Mouse (Mus musculus): ENCODE data around the gene Il16. TPM values are rescaled to one million over a fixed set of nuclear protein-coding genes. Genes with fewer than 3 reads are reported as not detected.

Gene Il16
- total RNA-seq (2022): 1 to 10 TPM; 2.3 to 4.0 (median 2.8) TPM

DNA sequence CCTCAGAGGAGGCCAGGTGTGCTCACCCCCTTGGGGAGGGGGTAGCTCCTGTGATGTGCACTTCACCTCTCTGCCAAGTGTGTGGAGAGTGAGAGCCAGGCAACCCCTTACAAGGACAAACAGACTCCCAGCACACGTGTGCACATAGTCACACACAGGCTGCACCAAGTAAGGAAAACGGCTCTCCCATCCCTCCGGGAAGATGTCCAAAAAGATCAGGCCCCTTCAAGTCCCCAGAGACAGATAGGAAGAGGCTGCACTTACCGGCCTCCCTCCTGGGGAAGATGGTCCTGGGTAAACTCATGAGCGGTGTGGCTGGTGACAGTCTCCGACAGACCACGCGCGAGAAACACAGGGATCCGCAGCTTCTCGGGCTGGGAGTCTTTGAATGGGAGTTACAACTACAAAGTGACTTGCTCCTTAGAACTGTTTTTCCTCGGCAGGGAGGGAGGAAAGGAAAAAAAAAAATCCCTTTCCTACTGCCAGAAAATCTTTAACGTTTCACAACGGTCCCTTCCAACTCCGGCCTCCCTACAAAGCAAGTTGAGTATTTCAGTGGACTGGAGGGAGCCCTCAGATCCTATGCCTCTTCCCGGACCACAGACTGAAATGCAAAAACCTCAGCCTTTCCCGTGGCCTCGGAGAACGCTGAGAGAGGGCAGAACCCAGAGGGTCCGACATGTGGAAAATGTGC, at the start of gene Il16:
Gene Il16 (minus strand): TSS at position 314 of the 694 bp plus-strand sequence.
- no peak for DNase-seq (ENCODE audit: low spot score in 2 of 2)

DNA sequence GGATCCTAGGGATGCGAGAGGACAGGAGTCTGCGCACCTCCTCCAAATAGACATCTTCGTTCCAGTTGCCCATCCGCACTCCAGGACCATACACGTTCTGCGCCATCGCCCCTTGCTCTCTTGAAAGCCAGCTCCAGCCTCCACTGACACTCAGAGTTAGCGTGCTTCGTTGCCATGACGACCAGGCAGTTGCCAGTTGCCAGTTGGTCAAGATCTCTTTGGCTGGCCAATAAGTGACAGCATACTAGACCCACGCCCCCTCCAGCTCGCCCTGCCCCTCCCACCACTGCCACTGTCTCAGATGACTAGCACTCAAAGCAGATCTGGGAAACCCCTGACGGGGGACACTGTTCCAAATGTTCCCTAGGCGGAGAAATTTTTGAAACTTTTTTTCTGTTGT, 49.2 kb upstream of the Il16 start, which contains the start of gene Cfap161:
Gene Cfap161 (minus strand): TSS at position 176 of the 400 bp plus-strand sequence.
- no peak for DNase-seq (ENCODE audit: low spot score in 2 of 2)

DNA sequence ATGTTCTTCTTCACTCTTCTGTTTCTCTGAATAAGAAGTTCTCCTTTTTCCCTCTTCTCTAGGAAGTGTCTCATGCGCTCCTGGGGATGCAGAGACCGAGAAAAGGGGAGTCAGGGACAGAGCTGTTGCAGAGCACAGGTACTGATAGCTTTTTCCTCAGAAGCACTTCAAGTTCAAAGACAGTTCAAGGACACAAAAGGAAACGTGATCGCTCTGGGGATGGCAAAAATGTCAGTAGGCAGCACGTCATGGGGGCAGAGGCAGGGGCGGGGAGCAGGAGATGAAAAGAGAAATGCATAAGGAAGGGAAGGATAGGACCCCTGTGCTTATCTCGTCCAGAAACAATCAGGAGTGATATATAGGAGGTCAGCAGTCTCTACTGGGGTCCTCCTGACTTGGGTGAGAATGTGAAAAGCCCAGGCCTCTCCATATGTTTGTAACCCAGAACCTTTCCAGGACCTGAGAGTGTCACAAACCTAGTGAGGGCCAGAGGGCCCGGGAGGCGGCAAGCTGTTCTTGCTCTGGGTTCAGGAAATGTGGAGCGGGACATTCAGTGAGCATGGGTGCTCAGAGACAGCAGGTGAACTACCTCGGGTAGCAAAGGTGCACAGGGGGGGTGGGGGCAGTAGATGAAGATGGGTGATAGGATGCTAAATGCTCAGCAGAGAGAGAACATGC, 48.6 kb upstream of the Il16 start:
- DNase-seq (ENCODE audit: low spot score in 2 of 2): no peak

DNA sequence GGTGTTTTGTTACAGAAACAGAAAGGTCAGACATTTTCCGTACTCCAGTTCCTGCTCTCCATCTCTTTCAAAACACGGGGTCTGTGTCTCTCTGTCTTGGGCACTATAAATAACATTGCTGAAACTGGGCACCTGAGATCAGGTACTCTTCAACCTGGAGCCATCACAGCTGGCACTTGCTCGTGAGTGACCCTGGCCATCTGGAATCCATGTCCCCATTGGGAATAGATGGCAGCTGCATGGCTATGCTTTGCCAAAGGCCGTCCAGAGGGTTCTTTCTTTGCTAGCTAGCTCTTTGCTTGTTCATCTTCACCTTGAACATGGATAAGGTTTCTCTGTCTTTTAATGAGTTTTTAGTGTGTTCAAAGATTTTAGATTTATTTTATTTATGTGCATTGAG, 35.4 kb upstream of the Il16 start:
- no peak for DNase-seq (ENCODE audit: low spot score in 2 of 2)

DNA sequence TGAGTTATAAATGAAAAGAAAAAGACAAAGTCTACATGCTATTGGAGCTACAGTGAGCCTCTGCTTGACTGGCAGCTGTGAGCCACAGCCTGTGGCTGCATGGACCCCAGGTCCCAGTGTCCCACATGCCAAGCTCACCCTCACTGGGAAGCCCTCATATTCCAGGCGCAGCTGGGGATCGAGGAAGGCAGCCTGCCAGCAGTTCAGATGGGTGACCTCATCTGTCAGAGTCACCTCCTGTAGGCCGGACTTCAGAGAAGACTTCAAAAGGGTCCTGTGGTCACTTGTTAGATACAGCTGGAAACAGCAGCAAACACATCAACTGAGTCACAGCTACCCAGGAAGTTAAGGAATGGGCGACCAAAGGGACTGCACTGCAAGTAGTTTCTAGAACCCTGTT, 34.5 kb upstream of the Il16 start:
- no peak for DNase-seq (ENCODE audit: low spot score in 2 of 2)

DNA sequence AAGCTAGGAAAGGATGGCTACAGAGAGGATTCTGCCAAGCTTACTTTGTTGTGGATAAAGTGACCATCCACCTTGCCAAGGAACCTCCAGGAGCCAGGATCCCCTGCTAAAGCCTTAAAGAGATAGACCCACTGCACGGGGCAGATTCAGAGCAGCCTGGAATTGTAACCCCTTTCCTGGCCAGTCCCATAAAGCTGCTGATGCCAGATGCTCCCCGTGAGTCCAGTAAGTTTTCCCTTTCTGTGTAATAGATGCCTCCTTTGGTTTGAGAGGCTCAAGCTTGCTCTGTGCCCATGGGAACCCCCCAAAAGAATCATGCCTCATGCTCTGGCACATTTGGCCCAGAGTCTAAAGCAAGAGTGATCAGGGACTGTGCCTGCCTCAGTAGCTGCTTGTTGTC, 33.5 kb upstream of the Il16 start:
- DNase-seq (ENCODE audit: low spot score in 2 of 2): no peak

DNA sequence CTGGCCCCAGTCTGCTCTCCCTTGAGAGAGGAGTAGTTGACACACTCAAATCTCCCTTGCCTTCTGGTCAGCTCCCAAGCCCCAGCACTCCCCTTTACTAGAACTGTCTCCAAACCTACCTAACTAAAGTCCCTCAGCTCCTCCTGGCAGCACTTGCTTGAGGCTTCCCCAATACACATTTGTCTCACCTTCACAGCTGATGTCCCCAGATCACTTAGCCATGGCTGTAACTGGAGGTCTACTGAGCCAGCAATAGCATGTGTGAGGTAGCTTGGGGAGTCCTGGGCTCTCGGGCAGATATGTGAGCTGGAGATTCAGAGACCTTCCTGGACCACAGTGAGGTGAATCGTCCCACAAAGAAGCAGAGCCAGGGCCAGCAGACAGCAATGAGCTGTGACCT, 33.0 kb upstream of the Il16 start:
- no peak for DNase-seq (ENCODE audit: low spot score in 2 of 2)

DNA sequence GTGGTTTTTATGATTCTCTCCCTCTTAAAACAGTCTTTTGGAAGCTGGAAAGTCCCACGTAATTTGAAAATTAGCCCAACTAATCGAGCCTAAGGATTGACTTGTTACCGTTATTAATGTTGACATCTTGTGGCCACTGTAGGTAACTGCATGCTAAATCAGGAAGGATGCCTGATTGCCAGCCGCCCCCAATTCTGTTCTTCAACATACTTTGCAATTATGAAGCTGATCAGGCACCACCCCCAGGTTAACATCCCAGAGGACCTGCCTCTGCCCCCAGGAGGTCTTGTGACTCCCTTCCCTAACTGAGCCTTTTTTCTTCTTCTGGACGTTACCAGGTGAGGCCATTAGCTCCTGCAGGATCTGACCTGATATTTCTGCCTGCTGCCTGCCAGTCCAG, 29.2 kb upstream of the Il16 start:
- no peak for DNase-seq (ENCODE audit: low spot score in 2 of 2)

DNA sequence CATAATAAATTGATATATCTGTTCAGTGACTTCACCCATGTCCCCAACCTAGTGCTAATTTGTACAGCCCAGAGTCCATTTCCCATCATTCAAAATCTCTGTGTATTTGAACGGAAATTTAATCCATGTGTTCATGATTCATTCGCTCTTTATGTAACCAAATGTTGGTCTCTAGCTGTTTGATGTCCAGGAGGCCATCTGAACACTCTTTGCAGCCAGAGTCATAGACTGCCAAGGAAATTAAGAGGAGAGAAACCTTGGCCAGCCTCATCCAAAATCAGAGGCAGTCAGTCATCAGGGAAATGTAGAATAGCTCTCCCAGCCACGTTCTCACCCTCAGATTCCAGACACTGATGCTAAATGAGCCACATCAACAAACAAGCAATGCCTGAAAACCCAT, 18.1 kb upstream of the Il16 start:
- no peak for DNase-seq (ENCODE audit: low spot score in 2 of 2)

DNA sequence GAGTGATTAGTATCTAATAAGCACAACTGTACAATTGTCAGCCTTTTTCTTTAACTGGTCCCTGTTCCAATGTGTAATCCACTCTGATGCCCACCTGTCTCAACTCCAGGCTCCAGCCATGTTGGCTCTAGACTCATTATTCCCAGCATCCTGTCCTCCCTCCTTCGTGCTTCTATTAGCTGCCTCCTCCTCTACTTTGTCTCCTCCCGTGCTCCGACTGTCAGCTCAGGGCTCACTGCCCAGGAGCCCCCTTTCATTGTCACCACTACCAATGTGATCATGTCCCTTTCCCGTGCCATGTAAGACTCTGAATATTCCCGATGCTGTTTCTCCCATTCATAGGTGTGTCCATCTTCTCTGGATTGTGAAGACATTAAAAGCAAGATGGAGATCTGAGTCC, 16.8 kb upstream of the Il16 start:
- no peak for DNase-seq (ENCODE audit: low spot score in 2 of 2)

DNA sequence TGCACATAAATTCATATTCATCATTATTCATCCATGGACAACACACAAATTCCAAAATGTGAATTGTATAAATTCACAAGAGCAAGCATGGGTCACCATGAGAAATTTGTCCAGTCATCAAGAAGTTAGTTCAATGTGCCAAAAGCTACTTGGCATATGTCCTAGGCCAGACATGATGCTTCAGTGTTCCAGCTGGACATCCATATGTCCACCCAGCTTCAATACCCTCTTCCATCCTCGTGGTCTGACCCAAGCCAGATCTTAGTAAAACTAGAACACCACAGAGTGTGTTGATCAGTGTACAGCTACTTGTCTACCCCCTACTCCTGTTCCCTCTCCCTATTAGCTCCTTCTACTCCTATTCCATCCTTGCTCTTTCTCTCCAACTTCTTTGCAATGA, 5.5 kb upstream of the Il16 start:
- no peak for DNase-seq (ENCODE audit: low spot score in 2 of 2)

DNA sequence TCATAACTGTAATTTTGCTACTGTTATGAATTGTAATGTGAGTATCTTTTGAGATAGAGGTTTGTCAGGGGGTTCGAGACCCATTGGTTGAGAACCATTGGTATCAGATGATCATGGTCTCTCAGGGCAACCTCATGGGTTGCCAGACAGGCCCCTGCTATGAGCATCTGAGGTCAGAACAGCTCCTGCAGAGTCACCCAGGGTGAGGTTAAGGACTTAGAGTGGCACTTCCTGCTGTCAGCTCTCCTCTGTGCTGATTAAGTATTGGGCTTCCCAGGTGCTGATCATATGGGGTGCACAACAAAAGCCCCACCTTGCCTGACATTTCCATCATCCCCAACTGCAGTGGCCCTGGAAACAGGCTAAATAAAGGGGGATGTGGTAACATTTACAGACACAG, 2.9 kb upstream of the Il16 start:
- DNase-seq (ENCODE audit: low spot score in 2 of 2): no peak

DNA sequence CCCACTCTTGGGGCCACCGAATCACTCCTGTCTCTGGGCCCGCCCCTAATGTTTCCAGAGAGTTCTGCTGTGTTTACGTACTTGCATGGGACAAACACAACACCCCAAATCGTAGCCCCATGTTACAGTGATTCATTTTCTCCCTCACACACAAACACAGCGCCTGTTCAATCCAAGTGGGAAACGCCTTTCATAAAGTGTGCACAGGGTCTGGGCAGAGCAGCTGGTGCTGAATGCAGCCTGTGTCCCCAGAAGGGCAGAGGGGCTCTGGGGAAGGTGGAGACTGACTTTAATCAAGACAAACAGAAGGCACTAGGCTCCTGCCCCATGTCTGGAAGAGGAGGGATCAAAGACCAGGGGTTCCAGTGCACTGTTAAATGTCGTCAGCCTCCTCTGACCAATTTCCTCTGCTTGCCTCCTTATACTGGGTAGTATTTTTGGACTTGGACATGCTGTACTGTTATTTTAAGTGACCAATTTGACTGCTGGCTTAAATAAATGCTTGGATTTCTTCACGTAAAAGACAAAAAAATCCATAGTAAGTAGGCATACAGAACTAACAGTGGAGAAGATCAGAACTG, 671 bp upstream of the Il16 start:
- DNase-seq (ENCODE audit: low spot score in 2 of 2): no peak

DNA sequence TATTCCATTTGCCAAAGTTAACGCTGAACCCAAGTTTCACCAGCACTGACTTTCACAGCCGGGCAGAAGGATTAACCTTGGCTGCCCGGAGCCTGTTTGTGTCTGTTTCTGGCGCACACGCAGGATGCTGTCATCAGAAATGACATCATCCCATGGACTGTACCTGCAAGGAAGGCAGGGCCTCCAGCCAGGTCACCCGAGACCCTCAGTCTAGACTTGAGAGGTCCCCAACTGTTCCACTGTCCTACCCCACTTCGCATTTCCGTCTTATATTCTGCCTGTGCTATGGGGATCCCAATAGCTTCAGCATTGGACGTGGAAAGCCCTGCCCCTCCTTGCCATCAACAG, 487 bp downstream of the Il16 start:
- no peak for DNase-seq (ENCODE audit: low spot score in 2 of 2)

DNA sequence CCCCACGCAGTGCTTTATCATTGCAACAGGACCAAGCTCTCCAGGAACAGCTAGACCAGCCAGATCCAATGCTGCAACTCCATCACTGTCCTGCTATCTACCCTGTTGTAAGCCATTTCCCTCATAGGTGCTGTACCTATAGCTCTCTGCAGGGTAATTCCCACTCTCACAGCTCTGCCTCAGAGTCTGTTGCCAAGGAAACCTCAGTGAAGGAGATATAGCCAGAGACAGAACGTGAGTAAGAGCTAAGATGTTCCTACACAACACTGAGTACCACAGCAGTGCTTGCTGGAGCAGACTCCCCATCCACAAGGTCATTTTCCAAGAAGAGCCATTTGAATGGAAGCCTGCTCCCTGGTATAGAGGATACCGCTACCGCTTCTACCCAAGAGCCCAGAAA, 1.3 kb downstream of the Il16 start:
- no peak for DNase-seq (ENCODE audit: low spot score in 2 of 2)

DNA sequence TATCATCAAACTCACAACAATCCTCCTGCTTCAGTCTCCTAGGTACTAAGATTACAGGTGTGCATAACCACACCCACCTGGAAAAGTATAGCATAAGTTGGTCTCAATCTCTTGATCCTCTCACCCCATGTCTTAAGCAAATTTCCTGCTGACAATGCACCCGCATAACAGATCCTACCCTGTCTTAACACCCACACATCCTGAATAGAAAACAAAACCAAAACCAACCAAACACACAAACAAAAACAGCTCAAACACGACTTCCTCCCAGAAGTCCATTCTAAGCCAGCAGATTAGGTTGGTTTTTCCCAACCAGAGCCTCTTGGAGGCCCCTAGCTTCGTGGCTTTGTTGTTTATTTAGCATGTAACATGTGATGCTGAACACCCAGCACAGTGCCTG, 2.8 kb downstream of the Il16 start:
- DNase-seq (ENCODE audit: low spot score in 2 of 2): no peak

DNA sequence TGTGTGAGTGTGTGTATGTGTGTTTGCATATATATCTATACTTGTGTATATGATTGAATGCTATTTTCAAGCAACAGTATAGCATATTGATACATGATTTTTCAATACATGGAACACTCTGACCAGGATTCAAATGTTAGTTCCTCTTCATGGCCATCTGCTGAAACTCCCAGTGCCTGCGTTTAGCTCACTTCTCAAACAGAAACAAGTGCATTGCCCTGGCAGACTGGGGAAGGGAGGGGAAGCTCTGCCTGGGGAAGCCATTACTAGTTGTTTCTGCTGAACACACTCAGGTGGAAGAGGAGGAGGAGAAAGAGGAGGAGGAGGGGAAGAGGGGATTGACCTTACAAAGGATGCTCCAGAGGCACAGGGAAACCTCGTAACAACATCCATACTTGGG, 3.5 kb downstream of the Il16 start:
- DNase-seq (ENCODE audit: low spot score in 2 of 2): no peak

DNA sequence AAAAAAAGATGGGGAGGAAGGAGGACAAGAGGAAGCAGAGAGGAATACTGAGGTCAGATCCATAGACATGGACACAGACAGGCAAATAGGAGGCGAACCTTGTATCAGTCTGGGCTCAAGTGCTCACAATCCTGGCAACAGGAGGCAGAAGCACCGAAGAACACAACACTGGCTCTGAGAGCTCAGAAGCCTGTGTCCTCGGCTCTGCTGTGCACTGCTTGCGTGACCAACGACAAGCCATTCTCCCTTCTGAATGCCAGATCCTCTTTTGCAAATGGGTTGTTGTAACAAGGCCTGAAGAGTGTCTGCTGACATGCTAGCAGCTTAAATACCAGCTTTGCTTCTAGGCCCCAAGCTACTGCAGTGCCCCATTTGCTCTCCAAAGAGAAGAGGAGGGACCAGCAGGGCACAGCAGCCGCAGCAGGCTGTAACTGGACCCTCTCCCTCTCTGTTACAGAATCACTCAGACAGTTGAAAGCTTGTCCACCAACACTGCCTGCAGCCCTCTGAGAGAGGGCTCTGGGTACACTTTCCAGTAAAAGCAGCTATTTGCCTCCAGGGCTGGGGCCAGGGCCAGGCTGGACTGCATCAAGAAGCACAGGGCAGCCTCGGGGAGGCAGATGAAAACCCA, 5.7 kb downstream of the Il16 start:
- DNase-seq (ENCODE audit: low spot score in 2 of 2): no peak

DNA sequence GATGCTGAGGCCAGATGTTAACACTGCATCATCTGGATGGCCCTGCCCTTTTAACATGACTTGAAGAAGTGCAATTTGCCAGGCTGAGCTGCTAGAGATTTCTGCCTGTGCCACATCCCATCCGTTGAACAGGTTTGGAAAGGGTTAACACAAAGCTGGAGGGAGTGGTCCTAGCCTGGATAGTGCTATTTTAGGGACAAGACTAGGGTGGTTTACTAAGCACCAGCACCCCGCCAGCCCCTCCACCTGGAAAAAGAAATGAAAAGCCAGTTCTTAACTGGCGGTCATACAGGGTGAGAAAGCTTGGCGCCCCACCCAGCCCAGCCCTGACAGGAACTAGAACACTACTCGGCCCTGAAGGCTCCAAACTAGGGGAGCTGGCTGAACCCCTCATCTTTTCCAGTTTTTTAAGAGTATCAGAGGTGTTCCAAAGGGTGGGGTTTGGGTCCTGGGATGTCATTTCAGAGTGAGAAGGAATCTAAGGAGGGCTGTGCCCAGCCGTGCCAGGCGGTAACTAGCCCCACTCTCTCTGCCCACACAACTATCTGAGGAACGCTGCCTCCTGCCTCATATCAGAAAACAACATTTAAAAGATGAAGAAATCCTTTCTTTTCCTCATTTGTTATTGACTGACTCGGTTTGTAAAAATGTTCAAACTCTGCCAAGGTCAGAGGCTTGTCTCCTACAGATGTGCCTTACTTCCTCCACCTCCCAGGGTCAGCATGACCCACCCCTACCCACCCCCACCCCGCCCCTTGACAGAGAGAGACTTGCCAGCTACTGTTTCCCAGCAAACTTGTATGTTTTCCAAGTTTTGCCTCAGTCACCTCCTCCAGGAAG, 6.7 kb downstream of the Il16 start:
- no peak for DNase-seq (ENCODE audit: low spot score in 2 of 2)

DNA sequence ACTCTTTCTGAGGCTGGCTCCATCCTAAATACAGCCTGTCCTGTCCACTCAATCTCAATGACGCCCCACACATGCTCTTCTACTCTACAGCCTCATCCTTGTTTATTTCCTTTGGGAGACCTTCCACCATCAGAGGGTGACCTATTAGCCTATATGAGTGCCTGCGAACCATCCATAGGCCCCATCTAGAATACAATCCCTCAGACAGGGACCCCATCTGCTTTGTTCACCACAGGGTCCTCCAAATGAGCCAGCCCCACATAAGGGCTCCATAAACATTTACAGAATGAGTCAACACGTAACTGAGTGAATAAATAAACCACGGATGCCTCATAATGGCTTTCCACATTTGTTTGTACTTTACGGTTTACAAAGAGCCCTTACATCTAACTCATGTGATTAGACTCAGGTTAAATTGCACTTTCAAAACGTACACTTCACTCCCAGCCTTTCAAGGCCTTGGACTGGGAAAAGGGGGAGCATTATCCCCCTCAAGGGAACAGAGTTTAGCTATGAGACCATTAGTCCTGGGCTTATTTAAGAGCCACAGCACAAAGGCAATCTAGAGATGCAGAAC, 7.5 kb downstream of the Il16 start:
- DNase-seq (ENCODE audit: low spot score in 2 of 2): no peak

All from left cerebral cortex, adult 8-10 months (tissue).